Mouse (Mus musculus) cerebellum, postnatal 10 days (tissue): ENCODE measurements around the gene Gm38431.

Experiments
- DNase-seq, 2 experiments: peaks; one replicate each; pipeline ENCODE4 v3.0.0; 2021; ENCODE audit warnings: mixed read lengths in 2 of 2

The Gm38431 gene

DNA sequence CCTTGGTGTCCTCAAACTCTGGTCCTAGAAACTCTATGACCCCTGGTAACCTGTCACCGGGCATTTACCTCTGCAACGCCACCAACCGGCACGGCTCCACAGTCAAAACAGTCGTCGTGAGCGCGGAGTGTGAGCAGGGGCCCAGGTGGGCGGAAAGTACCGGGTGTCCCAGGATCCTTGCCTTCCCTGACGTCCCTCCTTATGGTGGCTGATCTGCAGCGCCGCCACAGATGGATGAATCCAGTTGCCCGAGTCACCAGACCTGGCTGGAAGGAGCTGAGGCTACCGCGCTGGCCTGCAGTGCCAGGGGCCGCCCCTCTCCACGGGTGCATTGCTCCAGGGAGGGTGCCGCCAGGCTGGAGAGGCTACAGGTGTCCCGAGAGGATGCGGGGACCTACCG is 55.1 kb downstream of the Gm38431 start:
- DNase-seq, result no peak

DNA sequence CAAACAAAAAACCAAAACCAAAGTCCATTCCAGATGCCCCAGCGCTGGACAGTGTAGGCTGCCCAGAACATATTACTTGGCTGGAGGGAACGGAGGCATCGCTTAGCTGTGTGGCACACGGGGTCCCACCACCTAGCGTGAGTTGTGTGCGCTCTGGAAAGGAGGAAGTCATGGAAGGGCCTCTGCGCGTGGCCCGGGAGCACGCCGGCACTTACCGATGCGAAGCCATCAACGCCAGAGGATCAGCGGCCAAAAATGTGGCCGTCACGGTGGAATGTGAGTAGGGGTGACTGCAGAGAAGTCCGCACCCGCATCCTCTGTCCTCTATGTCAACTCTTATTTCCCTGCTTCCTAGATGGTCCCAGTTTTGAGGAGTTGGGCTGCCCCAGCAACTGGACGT is 55.6 kb downstream of the Gm38431 start:
- no peak for DNase-seq

DNA sequence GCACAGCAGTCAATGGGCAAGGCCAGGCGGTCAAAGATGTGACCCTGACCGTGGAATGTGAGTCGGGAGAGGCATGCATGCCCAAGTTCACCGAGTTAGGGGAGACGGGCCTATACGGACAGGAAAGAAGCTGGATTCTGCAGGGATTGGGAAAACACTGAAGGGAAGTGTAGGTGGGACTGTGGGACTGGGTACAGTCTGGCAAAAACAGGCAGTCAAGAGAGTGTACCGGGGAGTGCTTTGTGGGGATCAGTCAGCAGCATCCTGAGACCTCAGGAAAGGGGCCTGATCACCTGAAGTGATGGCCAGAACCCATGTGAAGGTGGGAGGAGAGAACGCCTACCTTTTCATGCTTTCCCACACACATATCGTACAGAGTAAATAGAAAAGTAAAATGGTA is 56.2 kb downstream of the Gm38431 start:
- DNase-seq, result no peak

DNA sequence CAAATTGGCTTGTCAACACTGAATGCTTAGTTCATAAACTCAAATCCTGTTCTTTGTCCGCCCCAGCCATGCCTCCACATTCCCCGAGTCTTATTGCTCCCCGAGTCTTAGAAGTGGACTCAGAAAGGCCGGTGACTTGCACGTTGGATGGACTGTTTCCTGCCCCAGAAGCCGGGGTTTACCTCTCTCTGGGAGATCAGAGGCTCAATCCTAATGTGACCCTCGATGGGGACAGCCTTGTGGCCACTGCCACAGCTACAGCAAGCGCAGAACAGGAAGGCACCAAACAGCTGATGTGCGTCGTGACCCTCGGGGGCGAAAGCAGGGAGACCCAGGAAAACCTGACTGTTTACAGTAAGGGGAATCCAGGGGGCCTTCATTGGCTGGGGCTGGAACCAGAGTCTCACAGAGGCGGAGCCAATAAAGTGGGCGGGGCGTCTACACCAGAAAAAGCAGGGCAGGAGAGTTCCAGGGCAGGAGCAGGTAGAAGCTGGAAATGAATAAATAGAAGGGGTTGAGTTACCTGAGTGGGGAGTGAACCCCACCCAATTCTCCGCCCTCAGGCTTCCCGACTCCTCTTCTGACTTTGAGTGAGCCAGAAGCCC is 57.2 kb downstream of the Gm38431 start:
- DNase-seq, result no peak

DNA sequence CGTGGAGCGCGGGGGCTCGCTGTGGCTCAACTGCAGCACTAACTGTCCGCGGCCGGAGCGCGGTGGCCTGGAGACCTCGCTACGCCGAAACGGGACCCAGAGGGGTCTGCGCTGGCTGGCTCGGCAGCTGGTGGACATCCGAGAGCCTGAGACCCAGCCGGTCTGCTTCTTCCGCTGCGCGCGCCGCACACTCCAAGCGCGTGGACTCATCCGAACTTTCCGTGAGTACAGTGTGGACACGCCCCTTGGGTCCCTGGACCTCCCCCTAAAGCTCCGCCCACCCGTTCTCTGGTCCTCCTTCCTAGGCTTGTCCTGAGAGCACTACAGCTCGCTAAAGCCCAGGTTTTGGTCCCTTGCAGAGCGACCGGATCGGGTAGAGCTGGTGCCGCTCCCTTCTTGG is 58.7 kb downstream of the Gm38431 start:
- peak; percentile 55 to 73 for DNase-seq

DNA sequence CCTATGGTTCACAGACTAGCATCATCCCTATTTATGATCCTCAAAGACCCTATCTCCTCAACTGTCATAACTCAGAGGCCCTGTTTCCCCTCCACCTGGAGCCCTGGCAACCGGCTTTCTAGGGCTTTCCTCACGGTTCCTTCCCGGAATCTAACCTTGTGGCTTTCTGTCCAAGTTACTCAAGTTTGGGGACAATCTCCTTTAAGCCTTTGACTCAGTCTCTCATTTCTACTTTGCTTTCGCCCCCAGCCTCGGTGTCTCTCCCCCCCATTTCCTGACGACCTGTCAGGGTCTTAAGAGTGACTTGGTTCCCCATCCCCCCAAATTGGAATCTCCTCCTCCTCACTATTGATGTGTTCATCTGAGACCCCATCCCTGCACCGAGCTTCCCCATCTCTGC is 59.3 kb downstream of the Gm38431 start:
- no peak for DNase-seq

DNA sequence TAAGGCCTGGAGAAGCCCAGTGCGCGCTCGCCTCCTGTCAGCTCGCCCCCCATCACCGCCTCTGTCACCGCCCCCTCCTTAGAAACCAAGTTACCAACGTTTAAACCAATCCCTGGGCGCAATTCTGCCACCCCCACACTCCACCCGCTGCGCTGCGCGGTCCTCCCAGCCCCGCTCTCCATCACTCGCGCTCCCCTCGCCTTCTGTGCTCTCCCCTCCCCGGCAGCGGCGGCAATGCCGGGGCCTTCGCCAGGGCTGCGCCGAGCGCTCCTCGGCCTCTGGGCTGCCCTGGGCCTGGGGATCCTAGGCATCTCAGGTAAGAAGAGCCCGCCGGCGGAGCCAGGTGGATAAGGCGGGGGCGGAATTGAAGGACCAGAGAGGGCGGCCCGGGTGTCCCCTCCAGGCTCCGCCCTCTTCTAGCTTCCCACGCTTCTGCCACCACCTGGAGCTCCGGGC is 59.9 kb downstream of the Gm38431 start, which contains the start of gene Icam5:
Icam5 (plus strand) TSS at position 178 of the 456 bp plus-strand sequence.
- peak; percentile 54 to 59 for DNase-seq

DNA sequence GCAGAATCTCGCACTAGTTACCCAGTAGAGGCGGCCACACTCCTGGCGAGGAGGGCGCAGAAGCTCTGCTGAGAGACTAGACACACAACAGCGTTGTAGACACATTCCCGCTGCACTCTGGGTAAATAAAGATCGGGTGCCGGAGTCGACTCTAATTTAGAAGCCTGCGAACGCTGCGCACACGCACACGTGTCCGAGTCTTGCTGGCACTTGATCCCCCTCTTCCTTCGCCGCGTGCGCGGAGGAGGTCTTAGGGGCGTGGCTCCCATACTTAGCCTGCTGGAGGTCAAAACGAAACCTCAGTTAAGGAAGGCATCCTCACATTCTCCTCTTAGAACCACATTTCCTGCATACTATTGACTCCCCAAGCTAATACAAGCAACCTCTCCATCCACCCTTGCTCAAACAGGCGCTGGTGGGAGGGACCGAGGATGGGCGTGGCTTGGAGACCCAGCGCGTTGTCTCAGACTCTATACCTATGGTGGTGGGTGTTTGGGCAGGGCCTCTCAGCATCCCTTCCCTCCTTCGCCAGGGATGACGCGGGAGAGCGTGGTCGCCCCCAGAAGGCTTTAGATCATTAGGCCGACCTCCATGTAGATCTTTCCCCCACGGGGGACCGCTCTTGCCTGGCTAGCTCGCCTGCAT is 60.4 kb downstream of the Gm38431 start:
- peak; percentile 67 to 68 for DNase-seq

DNA sequence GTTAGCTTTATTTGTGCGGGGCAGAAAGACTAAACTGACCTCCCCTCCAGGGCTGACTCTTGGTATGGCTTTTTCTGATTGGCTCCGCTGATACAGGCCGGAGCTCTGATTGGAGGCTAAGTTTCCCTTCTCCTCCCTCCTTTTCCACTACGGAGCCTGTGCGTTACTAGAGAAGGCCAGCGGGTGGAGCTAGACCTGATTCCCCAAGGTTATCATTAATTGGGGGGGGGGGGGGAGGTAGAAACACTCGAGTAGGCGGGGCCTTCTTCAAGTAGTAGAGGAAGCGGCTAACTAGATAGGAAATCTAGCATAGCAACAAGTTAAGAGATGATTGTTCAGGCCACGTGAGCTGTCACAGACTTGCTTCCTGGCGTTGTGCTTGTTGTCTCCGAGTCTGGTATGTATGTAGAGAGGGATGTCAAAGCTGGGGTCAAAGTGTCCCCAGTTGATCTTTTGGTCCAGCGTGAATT is 61.0 kb downstream of the Gm38431 start:
- peak; percentile 90 to 92 for DNase-seq

DNA sequence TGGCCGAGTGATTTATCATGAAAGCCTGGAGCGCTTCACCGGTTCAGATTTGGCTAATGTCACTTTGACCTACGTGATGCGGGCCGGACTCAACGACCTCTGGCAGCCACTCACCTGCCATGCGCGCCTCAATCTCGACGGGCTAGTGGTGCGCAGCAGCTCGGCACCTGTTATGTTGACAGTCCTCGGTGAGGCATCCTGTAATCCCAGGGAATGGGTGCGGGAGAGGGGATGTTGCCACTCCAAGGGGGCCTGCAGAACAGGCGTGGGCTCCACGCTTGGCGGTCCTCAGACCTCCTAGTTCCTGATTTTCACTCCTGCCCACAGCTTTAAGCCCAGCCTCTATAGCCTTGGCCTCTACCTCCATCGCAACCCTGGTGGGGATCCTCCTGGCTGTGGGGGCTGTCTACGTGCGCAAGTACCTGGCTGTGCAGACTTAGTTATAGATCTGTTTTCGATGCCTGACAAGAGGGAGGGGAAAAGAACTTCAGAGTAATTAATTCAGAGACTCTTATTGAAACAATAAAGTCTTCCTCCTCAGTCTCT is 61.7 kb downstream of the Gm38431 start:
- no peak for DNase-seq

DNA sequence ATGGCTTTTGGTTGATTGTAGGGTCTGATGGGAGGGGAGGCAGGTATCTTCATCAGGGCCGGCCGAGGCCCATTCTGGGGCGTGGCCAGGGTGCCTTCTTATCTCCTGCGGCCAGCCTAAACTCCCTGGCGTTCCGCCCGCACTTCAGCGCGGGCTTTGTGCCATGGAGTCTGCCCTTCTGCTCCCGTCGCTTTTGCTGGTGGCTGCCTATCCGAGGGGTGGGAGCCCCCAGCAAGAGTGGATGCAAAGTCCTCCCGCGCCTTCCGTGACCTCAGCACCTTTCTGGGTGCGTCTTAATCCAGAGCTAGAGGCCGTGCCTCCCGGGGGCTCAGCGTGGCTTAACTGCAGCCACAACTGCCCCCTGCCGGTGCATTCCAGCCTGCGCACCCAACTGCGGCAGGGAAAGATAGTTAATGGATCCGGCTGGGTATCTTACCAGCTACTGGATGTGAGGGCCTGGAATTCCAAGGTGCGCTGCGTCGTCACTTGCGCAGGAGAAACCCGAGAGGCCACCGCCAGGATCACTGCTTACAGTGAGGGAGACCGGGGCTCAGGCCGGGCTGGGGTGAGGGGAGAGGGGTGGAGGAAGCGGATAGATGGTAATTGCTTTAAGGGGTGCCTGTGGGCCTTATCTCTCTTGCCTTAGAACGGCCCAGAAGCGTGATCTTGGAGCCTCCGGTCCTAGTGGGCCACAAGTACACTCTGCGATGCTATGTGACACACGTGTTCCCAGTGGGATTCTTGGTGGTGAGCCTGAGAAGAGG is 62.3 kb downstream of the Gm38431 start, which contains the start of gene Icam4:
Icam4 (plus strand) TSS at position 83 of the 764 bp plus-strand sequence.
- peak; percentile 77 to 82 for DNase-seq

DNA sequence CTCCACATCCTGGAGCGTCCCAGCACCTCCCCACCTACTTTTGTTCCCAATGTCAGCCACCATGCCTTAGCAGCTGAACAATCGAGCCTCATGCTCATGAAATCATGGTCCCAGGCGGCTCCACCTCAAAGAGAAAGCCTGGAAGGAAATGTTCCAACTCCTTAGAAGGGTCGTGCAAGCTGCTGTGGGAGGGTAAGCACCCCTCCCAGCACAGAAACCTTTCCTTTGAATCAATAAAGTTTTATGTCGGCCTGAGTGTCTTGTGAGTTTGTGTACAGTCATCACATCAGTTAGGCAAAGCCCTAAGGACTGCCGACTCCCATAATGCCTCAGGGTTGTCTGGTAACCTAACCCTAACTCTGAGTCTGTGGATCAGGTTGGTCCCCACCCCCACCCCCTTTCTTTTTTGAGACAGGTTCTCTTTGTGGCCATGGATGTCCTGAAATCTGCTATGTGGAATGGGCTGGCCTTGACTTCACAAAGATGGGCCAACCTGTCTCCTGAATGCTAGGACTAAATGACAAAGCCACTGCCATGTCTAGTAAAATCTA is 63.2 kb downstream of the Gm38431 start:
- DNase-seq, result no peak

DNA sequence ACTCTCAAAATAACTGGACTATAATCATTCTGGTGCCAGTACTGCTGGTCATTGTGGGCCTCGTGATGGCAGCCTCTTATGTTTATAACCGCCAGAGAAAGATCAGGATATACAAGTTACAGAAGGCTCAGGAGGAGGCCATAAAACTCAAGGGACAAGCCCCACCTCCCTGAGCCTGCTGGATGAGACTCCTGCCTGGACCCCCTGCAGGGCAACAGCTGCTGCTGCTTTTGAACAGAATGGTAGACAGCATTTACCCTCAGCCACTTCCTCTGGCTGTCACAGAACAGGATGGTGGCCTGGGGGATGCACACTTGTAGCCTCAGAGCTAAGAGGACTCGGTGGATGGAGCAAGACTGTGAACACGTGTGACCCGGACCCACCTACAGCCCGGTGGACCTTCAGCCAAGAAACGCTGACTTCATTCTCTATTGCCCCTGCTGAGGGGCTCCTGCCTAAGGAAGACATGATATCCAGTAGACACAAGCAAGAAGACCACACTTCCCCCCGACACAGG is 64.0 kb downstream of the Gm38431 start:
- peak; percentile 54 to 59 for DNase-seq

DNA sequence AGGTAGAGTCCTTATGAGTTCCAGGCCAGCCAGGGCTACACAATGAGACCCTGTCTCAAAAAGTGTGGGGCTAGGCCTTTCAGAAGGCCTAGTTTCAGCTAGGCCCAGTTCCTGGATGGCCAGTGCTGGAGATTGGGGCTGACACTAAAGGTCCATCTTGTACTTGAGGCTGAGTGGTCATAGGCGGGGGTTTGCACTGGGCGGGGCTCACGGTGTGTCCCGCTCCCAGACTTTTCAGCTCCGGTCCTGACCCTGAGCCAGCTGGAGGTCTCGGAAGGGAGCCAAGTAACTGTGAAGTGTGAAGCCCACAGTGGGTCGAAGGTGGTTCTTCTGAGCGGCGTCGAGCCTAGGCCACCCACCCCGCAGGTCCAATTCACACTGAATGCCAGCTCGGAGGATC is 64.9 kb downstream of the Gm38431 start:
- no peak for DNase-seq

DNA sequence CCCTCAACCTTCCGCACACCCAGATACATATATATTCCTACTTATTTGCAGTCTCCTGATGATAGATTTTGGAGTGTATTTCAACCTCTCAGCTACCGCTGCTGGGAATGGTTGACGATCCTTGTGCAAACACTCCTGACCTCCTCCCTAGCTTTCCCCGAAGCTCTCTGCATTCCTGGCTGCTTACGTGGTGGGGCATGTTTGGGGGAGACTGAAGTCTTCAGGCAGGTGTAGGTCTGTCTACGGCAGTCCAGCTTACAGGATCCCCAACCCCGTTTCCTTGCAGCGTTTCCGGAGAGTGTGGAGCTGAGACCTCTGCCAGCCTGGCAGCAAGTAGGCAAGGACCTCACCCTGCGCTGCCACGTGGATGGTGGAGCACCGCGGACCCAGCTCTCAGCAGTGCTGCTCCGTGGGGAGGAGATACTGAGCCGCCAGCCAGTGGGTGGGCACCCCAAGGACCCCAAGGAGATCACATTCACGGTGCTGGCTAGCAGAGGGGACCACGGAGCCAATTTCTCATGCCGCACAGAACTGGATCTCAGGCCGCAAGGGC is 66.5 kb downstream of the Gm38431 start:
- no peak for DNase-seq

DNA sequence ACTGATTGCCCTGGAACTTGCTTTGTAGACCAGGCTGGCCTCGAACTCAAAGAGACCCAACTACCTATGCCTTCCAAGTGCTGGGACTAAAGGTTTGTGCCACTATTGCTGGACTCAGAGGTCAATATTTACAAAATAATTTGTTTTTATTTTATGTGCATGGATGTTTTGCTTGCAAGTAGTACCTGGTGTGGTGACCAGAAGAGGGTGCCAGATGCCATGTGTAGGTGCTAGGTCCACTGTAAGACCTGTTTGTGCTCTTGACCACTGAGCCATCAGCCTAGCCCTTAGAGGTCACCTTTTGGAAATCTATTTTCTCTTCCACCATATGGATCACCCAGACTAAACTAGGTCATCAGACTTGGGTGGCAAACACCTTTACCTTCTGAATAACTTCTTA is 69.1 kb downstream of the Gm38431 start:
- DNase-seq, result no peak

DNA sequence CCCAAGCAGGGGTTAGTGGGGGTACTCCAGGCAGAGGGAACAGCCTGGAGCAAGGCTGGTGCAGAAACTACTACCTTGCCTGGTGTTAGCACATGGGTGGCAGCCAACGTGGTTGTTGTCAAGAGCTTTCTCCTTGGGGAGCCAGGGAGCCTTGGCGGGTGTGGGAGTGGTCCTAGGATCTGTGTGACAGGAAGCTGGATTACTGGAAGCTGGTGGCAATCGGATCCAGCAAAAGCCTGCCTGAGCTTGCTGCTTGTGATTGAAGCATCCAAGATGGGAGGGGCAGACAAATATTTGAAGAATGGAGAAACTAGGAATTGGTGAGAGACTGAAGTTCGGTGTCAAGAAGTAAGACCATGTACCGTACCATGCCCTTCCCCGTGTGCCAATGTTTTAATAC is 69.5 kb downstream of the Gm38431 start:
- DNase-seq, result no peak

DNA sequence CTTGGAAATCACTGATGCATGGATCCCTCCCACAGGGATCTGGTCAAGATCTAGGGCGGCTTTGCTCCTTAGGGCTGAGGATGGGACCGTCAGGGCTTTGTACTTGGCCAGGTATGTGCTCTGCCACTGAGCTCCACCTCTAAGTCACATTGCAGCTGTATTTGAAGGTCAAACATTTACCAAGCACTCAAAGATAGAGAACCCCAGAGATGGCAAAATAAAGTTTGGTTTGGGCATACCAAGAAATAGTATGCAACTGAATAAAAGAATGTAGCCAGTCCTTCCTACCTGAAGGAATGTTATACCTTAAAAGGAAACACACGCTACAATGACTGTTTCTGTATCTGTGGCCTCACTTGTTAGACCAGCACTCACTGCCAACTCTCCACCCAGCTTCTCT is 70.4 kb downstream of the Gm38431 start:
- no peak for DNase-seq

DNA sequence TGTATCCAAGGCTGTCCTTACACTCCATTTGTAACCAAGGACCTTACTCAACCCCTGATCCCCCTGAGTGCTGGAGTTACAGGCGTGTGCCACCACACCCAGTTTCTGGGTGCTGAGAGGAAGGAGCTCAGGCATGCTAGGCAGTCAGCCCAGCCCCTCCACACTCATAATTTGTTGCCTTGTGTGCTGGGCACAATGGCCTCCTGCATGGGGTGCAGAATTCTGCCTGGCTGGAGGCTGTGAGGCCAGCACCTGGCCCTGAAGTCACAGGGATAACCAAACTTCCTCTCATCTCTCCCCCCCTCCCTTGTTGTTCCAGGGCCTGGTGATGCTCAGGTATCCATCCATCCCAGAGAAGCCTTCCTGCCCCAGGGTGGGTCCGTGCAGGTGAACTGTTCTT is 73.2 kb downstream of the Gm38431 start:
- DNase-seq, result no peak
